Mouse (Mus musculus) lung, embryonic 14.5 days (tissue): ENCODE data around the gene Slc22a23. TPM values are rescaled to one million over a fixed set of nuclear protein-coding genes. Genes with fewer than 3 reads are reported as not detected.

ENCODE experiments used
- ATAC-seq: fragments of 200-750 bp; cut with Nextera tagmentation; 2 replicates; pipeline ENCODE4 v1.8.0; 2017; ENCODE audit warnings: mild to moderate bottlenecking, moderate TSS enrichment, moderate library complexity; ENCODE audit not compliant: insufficient read depth
- DNase-seq: peaks from one replicate; pipeline ENCODE4 v3.0.0-alpha.2; 2015
- H3K27ac ChIP-seq: fragments of 300-500 bp; sonication (generic); 2 replicates; pipeline ENCODE4 v1.5.1; 2014; ENCODE audit warnings: low read depth, mild to moderate bottlenecking, moderate library complexity
- H3K27me3 ChIP-seq: fragments of 300-500 bp; sonication (generic); 2 replicates; pipeline ENCODE4 v1.6.1; 2014; ENCODE audit warnings: low read length, control low read depth; ENCODE audit not compliant: insufficient read depth
- H3K36me3 ChIP-seq: fragments of 300-500 bp; sonication (generic); 2 replicates; pipeline ENCODE4 v1.6.1; 2014; ENCODE audit warnings: control low read depth; ENCODE audit not compliant: insufficient read depth
- H3K4me1 ChIP-seq: fragments of 300-500 bp; sonication (generic); 2 replicates; pipeline ENCODE4 v1.6.1; 2014; ENCODE audit warnings: antibody characterized with exemption, control low read depth; ENCODE audit not compliant: insufficient read depth
- H3K4me2 ChIP-seq: fragments of 300-500 bp; sonication (generic); 2 replicates; pipeline ENCODE4 v1.6.1; 2014; ENCODE audit warnings: mild to moderate bottlenecking
- H3K4me3 ChIP-seq: fragments of 300-500 bp; sonication (generic); 2 replicates; pipeline ENCODE4 v1.5.1; 2014; ENCODE audit warnings: low read depth, low read length
- H3K9ac ChIP-seq: fragments of 300-500 bp; sonication (generic); 2 replicates; pipeline ENCODE4 v1.6.1; 2014
- H3K9me3 ChIP-seq: fragments of 300-500 bp; sonication (generic); 2 replicates; pipeline ENCODE4 v1.6.1; 2016; ENCODE audit warnings: low read depth, low read length, control low read depth
- CTCF ChIP-seq: IDR thresholded peaks from 2 replicates; pipeline ENCODE4 v1.5.1; 2016; ENCODE audit warnings: antibody characterized with exemption, low read depth
- WGBS: fragments of 180-500 bp; shearing (Covaris S2); extraction: QIAGEN DNeasy Blood & Tissue Kit; methylation state at CpG from one replicate; pipeline ENCODE4 v1.1.7; 2014; 5-methylcytosine and 5-hydroxymethylcytosine counted together
- polyA plus RNA-seq: library from polyadenylated mRNA; unstranded; fragments of >200 nt; fragmentation: Nextera tagmentation; extraction: Ambion mirVana; gene quantifications from 2 replicates; pipeline ENCODE4 v1.2.1, GENCODE M21; 2014

The Slc22a23 gene
- polyA plus RNA-seq, 1 experiment from 2014 or later, result 7.5 TPM

DNA sequence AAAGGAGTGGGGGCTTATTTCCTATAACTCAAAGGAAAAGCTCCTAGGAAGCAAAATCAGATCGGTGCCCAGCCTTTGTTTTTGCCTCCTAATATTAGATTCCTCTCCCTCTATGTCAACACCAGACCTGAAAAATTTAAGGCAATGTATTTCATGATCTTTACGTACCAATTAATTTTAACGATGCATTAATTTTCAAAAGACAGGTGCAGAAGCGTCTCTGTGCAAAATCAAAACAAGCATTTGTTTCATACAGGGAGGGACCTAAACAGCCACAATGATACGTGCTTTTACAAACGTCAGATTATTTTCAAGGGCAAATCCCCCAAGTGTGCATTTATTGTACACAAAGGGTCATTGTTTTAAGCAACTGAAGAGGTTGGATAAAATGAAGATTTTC is 212.1 kb downstream of the Slc22a23 start:
- no peak overlapping the region for H3K4me3 ChIP-seq
- no peak overlapping the region; the same call in 1 of the 2 replicates for H3K9ac ChIP-seq
- H3K4me2 ChIP-seq, result peak overlapping the region; percentile 86
- WGBS, result 33% methylated on average over 6 of the region's 6 CpGs
- no peak overlapping the region for H3K27ac ChIP-seq
- H3K9me3 ChIP-seq, result no peaks in the 10 kb centered on the region
- no peaks in the 10 kb centered on the region for H3K36me3 ChIP-seq
- no peak for TF ChIP-seq CTCF
- H3K4me1 ChIP-seq, result peaks cover 4% of the 10 kb centered on the region
- peaks cover 30% of the 10 kb centered on the region for H3K27me3 ChIP-seq
- ATAC-seq (no peak), DNase-seq (no peak)

GRCm38 (mm10) chr13:34132299-34132698 is 212.7 kb downstream of the Slc22a23 start:
- DNase-seq, result no peak

GRCm38 (mm10) chr13:34131708-34132060 is 213.3 kb downstream of the Slc22a23 start:
- Histone ChIP-seq H3K9me3 (no peaks in the 10 kb centered on the region), H3K4me2 (peak overlapping the region; percentile 86), H3K9ac (peak overlapping the region; percentile 65), H3K4me1 (peaks cover 4% of the 10 kb centered on the region), H3K4me3 (peak overlapping the region; percentile 64), H3K27me3 (peaks cover 30% of the 10 kb centered on the region), H3K36me3 (no peaks in the 10 kb centered on the region), H3K27ac (peak overlapping the region; percentile 68)
- ATAC-seq, result no peak
- DNase-seq, result peak; percentile 51
- WGBS, result 4% methylated on average over 10 of the region's 10 CpGs
- TF ChIP-seq CTCF, result peak; percentile 26

More at GRCm38 (mm10) chr13:34132299-34132698, 212.7 kb downstream of the Slc22a23 start:
- Histone ChIP-seq H3K27me3 (peaks cover 30% of the 10 kb centered on the region), H3K9ac (peak overlapping the region; percentile 17; the same call in 1 of the 2 replicates), H3K27ac (no peak overlapping the region; the same call in 1 of the 2 replicates), H3K9me3 (no peaks in the 10 kb centered on the region), H3K36me3 (no peaks in the 10 kb centered on the region), H3K4me2 (peak overlapping the region; percentile 86), H3K4me3 (peak overlapping the region; percentile 64; the same call in 1 of the 2 replicates), H3K4me1 (peaks cover 4% of the 10 kb centered on the region)
- TF ChIP-seq CTCF, result no peak
- no peak for ATAC-seq
- 3% methylated on average over 15 of the region's 15 CpGs for WGBS

GRCm38 (mm10) chr13:34131011-34131707 is 213.8 kb downstream of the Slc22a23 start:
- Histone ChIP-seq H3K4me2 (peak overlapping the region; percentile 86), H3K9me3 (no peaks in the 10 kb centered on the region), H3K27me3 (peaks cover 30% of the 10 kb centered on the region), H3K4me1 (peaks cover 4% of the 10 kb centered on the region), H3K36me3 (no peaks in the 10 kb centered on the region), H3K4me3 (peak overlapping the region; percentile 64), H3K9ac (peak overlapping the region; percentile 65), H3K27ac (peak overlapping the region; percentile 68)
- DNase-seq, result peak; percentile 66
- ATAC-seq, result peak; percentile 47
- no peak for TF ChIP-seq CTCF
- 1% methylated on average over 24 of the region's 24 CpGs for WGBS

DNA sequence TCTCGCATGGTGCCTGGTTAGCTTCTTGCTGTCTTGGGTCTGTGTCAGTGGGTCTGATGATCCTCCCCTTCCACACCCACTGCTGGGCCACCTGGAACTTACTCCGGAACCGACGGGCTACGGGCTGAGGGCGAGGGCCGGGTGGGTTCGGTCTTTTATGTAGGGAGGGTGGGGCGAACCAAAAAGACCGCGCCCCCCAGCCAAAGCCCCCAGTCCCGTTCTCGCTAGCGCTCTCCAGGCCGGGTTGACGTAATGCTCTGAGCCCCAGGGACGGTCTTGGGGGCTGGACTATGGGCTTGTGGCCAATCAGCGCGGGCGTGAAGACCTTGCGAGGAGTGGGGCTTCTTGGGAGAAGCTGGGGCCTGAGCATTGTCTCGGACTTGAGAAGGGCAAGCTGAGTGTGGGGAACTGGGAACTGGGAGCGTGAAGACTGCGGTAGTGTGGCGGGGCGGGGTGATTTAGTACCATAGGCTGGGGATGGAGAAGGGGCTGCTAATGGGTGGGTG is 214.7 kb downstream of the Slc22a23 start, which contains the start of gene Tubb2b:
Gene Tubb2b (minus strand): TSS at position 241 of the 506 bp plus-strand sequence.
- peaks cover 30% of the 10 kb centered on the region for H3K27me3 ChIP-seq
- no peaks in the 10 kb centered on the region for H3K9me3 ChIP-seq
- peak within 1 kb of the TSS; percentile 68 for H3K27ac ChIP-seq
- no peaks in the 10 kb centered on the region for H3K36me3 ChIP-seq
- H3K4me3 ChIP-seq, result peak within 1 kb of the TSS; percentile 64
- DNase-seq (peak; percentile 93), ATAC-seq (peak; percentile 95)
- peak within 1 kb of the TSS; percentile 86 for H3K4me2 ChIP-seq
- peaks cover 4% of the 10 kb centered on the region for H3K4me1 ChIP-seq
- TF ChIP-seq CTCF, result no peak
- H3K9ac ChIP-seq, result peak within 1 kb of the TSS; percentile 65
- under 1% methylated on average over 26 of the region's 26 CpGs for WGBS

GRCm38 (mm10) chr13:34129485-34130225 is 215.3 kb downstream of the Slc22a23 start:
- peak overlapping the region; percentile 68 for H3K27ac ChIP-seq

More at GRCm38 (mm10) chr13:34129485-34130225, 215.3 kb downstream of the Slc22a23 start:
- ATAC-seq (no peak; the same call in none of the 2 replicates), DNase-seq (peak; percentile 71)
- H3K9ac ChIP-seq, result peak overlapping the region; percentile 65
- H3K36me3 ChIP-seq, result peaks cover 6% of the 10 kb centered on the region; the same call in 1 of the 2 replicates
- peaks cover 30% of the 10 kb centered on the region for H3K27me3 ChIP-seq
- peak overlapping the region; percentile 86 for H3K4me2 ChIP-seq
- under 1% methylated on average over 31 of the region's 31 CpGs for WGBS
- no peak for TF ChIP-seq CTCF
- no peaks in the 10 kb centered on the region for H3K9me3 ChIP-seq
- peaks cover 4% of the 10 kb centered on the region for H3K4me1 ChIP-seq
- H3K4me3 ChIP-seq, result peak overlapping the region; percentile 64

Other genes starting within 250 kb of the Slc22a23 start
- gene Tubb2b, start 214.7 kb downstream of the Slc22a23 start, polyA plus RNA-seq, result 13.3 and 15.9 TPM in 2 replicates
- 73.7 and 78.0 TPM in 2 replicates for gene Psmg4, start 182.2 kb downstream of the Slc22a23 start, polyA plus RNA-seq